Mouse (Mus musculus) adrenal gland, postnatal 10 days (tissue): ENCODE measurements around the gene Lhx8. TPM values are rescaled to one million over a fixed set of nuclear protein-coding genes. Genes with fewer than 3 reads are reported as not detected.

Experiments used
- DNase-seq: peaks from one replicate; pipeline ENCODE4 v3.0.0; 2021; ENCODE audit warnings: mixed read lengths
- total RNA-seq, 2 experiments: library from RNA; stranded (reverse); gene quantifications; 2 replicates each; pipeline ENCODE4 v1.2.3; 2021

The Lhx8 gene
- total RNA-seq, 2 experiments from 2014 or later, result 0.75 to 1.7 TPM

GRCm38 (mm10) chr3:154321921-154322574 is 8.4 kb downstream of the Lhx8 start:
- DNase-seq, result no peak

DNA sequence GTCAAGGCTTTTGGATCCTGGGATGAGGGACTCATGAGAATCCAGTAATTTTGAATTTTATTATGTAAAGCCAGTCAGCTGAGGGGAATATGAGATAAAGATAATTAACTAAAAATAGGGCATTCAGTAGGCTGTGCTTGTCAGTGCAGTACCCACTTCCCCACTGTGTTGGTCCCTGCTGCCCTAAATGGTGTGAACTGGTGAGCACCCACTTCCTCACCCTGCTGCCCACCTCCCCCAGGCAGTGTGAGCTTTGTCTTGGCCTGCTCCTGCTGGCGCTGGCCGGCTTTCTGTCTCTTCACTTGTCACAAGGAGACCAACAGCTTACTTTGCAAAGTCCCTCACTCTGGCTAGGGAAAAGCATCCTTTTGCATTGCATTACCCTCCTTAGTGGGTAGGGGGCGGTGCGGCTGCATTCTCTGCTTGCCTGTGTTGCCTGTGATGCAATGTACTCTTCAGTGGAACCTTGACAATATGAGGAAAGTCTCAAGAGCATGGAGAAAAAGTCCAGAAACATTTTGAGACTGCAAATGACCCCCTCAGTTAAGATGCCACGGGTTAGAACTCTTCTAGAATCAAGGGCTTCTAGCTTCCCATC is 12.7 kb downstream of the Lhx8 start:
- DNase-seq, result peak; percentile 28

- DNase-seq, result no peak
These were observed 25.1 kb downstream of the Lhx8 start for GRCm38 (mm10) chr3:154305163-154305884.

DNA sequence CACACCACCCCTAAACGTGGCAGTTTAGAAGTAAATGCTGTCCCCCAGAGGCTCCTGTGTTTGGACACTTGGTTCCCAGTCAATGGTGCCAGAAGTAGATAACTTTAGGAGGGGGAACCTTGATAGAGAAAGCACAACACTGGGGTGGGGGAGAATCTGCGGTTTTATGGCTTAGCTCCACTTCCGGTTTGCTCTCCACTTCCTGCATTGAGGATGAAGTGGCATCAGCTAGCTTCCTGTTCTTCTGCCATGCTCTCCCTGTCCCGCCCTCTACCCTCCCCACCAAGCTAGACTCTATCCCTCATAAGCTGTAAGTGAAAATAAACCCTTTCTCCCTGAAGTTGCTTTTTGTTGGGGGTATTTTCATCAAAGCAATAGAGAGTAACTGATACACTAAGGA is 29.4 kb downstream of the Lhx8 start:
- DNase-seq, result no peak

- no peak for DNase-seq
These were observed 30.5 kb downstream of the Lhx8 start for GRCm38 (mm10) chr3:154300006-154300405.

DNA sequence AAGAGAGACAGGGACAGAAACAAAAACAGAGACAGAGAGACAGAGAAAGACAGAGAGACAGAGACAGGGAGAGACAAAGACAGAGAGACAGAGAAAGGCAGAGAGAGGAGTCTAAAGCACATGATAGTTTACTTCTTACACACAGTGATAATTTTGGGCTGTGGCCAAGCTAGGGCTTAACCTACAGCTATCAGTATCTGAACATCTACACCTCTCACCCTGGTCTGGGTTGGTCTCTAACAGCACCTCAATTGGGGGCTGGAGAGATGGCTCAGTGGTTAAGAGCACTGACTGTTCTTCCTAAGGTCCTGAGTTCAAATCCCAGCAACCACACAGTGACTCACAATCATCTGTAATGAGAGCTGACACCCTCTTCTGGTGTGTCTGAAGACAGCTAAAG is 32.0 kb downstream of the Lhx8 start:
- no peak for DNase-seq

DNA sequence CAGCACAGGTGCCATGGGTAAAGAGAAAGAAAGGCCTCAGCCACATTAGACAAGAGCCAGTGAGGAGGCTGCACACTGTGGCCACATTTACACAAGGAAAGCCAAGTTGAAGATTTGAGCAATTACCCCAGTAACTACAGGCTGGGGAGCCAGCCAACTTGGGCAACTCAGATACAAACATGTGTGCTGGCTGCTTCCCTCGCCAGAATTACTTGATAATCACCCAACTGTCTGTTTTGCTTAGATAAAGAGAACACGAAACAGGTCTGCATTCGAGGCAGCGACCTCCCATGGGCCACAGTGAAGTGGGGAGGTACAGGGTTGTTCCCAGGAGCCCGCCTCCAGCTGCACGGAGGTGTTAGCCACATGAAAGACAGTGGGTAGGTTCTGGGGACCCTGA is 33.0 kb downstream of the Lhx8 start:
- peak; percentile 25 for DNase-seq

DNA sequence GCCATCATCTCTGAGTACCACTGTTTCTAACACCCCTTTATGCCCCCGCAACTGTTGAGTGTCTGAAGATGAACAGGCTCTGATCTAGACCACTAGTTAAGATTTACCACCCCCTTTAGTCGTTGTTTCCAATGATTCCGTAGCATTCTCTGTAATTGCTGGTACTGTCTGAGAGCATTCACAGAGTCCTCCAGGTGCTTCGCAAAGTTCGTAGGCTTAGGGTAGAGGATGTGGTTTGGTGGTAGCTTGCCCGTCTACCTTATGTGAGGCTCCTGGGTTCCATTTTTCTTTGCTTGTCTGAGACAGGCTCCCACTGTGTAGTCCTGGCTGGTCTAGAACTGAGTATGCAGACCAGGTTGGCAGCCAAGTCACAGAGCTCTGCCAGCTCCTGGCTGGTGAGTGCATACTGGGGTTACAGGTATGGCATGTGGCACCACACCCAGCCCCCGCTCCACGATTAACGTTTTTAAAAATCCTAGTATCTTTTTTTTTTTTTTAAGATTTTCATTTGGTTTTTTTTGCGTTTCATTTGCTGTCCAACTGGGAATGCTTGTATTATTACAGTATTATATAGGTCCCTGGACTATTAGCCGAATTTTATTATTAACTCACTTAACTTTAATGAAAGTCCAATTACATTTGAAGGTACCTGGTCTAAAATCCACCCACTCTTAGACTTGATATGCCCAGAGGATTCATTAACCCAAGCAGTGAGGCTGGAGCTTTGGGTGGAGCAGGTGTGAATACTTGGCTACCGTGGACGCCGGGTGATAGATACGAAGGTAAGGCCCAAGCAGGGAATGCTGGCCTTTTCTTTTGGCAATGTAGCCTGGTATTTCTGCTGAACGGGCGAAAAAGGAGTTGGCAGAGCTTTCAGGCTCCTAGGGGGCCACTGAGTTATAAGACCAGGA is 35.3 kb downstream of the Lhx8 start:
- DNase-seq, result no peak

GRCm38 (mm10) chr3:154293839-154294490 is 36.5 kb downstream of the Lhx8 start:
- no peak for DNase-seq

DNA sequence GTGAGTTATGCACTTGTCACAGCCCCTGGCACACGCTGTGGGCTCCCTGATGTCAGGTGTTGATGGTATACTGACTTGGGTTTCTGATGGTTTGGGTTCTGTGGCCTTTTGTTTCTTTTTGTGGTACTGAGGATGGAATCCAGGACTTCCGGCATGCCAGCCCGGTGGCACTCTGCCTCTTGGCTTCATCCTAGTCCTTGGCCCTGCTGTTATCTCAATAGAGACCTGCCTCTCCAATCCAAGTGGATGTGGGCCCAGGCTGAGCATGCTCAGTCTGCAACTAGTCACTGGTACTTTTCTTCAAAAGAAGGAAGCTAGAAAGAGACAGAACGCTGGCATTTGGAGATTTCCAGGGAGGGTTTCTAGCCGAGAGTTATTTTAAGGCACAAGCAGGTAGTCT is 38.3 kb downstream of the Lhx8 start:
- no peak for DNase-seq

DNA sequence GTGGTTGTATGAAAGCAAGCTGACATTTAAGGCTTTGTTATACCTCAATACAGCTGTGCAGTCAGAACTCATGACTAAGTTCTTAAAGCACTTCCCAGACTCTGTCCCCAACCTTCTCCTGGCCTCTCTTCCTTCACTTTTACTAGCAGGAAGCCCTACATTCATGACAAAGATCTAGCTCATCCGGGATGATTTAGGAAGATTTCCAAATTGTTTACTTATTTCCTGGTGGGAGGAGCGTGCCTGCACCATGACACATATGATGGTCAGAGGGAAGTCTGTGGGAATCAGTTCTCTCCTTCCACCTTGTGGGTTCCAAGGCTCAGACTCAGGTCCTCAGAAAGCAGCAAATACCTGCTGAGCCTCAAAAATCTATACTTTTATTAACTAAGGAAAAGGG is 40.1 kb downstream of the Lhx8 start:
- no peak for DNase-seq

DNA sequence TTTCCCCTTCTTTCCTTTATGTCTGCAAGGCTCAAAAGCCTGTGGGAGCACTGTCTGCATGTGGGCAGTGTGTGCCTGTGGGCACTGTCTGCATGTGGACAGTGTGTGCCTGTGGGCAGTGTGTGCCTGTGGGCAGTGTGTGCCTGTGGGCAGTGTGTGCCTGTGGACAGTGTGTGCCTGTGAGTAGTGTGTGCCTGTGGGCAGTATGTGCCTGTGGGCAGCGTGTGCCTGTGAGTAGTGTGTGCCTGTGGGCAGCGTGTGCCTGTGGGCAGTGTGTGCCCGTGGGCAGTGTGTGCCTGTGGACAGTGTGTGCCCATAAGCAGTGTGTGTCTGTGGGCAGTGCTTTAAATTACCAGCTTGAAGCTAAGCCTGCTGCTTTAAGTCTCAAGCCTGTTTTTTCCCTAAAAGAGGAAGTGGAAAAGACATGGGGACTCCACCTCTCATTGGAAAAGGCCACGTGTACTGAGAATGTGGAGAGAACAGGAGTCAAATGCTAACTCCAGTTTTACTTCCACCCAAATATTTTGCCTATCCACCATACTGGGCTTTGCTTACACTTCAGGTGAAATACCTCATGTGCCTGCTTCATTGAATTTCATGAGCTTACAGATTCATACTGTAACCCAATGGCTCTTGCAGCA is 41.9 kb downstream of the Lhx8 start:
- no peak for DNase-seq

GRCm38 (mm10) chr3:154287217-154287616 is 43.2 kb downstream of the Lhx8 start:
- no peak for DNase-seq

DNA sequence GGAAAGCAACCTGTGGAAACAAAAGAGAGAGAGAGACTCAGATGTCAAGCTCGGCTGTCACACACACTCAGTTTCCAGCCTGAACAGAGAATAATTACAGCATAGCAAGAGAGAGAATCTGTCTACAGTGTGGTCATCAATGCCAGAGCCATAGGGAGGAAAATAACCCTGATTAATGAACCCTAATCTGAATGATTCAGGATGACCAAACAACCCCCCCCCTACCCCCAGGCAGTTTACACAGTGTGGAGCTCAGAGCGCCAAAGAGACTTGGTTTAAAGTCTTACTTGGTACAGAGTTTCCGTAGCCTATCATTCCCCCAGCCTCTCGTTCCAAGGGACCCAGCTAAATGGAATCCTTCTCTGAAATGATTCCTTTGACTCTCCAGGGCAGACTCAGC is 45.1 kb downstream of the Lhx8 start:
- DNase-seq, result no peak

DNA sequence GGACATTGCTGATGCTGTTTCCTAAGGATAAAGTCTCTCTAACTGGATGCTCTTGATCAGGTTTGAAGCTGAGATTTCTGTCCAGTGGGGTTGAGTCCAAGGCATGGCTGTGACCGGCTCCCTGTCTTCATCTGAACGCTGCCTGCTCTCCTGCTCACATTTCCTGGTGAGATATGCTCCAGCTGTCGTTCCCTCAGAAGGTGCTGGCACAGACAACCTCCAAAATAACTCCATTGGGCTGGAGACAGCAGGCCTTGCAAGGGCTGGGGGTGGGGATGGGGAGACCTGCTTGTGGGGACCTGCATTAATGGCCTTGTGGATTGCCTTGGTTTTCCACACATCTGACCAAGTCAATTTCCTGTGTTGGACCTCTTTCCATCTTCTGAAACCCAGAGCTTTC is 46.2 kb downstream of the Lhx8 start:
- no peak for DNase-seq

DNA sequence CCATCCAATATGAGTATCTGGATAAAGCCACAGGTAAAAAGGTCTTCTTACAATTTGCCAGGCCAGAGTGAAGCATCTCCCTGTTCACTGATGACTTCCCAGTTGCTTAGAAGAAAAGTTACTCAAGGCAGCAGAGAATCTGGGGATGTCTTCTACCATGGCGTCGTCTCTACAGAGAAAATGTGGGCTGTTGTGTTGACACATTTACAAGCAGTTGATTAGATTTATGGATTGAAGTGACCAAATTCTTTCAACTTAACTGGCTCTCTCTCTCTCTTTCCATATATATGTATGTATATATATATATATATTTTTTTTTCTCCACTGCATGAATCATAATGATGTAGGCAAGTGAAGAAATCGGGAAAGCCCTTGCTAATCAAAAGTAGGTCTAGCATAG is 55.8 kb downstream of the Lhx8 start:
- DNase-seq, result no peak

- peak; percentile 87 for DNase-seq
These were observed 60.6 kb downstream of the Lhx8 start for GRCm38 (mm10) chr3:154269757-154270366.

GRCm38 (mm10) chr3:154268313-154268712 is 62.1 kb downstream of the Lhx8 start:
- no peak for DNase-seq

GRCm38 (mm10) chr3:154257312-154257711 is 73.1 kb downstream of the Lhx8 start:
- DNase-seq, result no peak
